8 mouse cellular contexts compared by ENCODE assay signal in genomic region chr4:53451887-53452286, GRCm38 (mm10). TPM values are rescaled to one million over a fixed set of nuclear protein-coding genes. Genes with fewer than 3 reads are reported as not detected.
A peak's percentile ranks its signal among the peaks of the same experiment; 100 is the strongest.
DNase-seq lines count a peak whose midpoint lies in the region; TF ChIP-seq lines count a peak whose summit lies in the region.

No protein-coding gene starts in this region.

- intact Hi-C loops in heart, postnatal 10 days (cut with DNase I), result loop anchor here (5.0 kb wide), 1 partner anchor 70 kb away; no protein-coding TSS in a partner anchor
- intact Hi-C loops in left cerebral cortex, postnatal 25 days (cut with DNase I), result no loop called here

- H3K4me3 ChIP-seq in thymus, adult 2 months (ENCODE audit: control insufficient read depth, insufficient read depth, low read length), result no peak overlapping the region
- no peak overlapping the region for H3K4me3 ChIP-seq in myocyte

- no peak for TF ChIP-seq CTCF in thymus, adult 2 months (IDR thresholded peaks at IDR 0.05; ENCODE audit: borderline replicate concordance, control insufficient read depth, extremely low read depth, insufficient read depth, low read length, poor library complexity)

- 53% methylated on average over 4 of the region's 4 CpGs for WGBS in thymus, adult 2 months

- no peak overlapping the region for H3ac ChIP-seq in myocyte (ENCODE audit: control insufficient read depth, insufficient read length)

- peak; percentile 42 for DNase-seq in adrenal gland, adult 8-10 months
- DNase-seq in adrenal gland, postnatal 25 days, result no peak
- peak; percentile 19 for DNase-seq in thymus, adult 2 months
- DNase-seq in thymus, adult 18-20 months, result no peak
- DNase-seq in heart, postnatal 10 days, result peak; percentile 48 to 50
- DNase-seq in left cerebral cortex, postnatal 25 days (ENCODE audit: low spot score in 2 of 2), result no peak
- no peak for DNase-seq in spleen, postnatal 4 days (ENCODE audit: low spot score in 2 of 2)

- H3K27ac ChIP-seq in thymus, adult 2 months (ENCODE audit: control insufficient read depth, insufficient read depth, low read length), result no peak overlapping the region

- peaks cover 83% of the 10 kb centered on the region for H3K79me2 ChIP-seq in myocyte (ENCODE audit: control insufficient read depth, insufficient read depth)

- no peak for TF ChIP-seq POLR2A in thymus, adult 2 months (IDR thresholded peaks at IDR 0.05; ENCODE audit: control insufficient read depth, extremely low read depth, insufficient read depth, low read length, poor library complexity)
- no peak for TF ChIP-seq POLR2A in myocyte (IDR thresholded peaks at IDR 0.05; ENCODE audit: insufficient read length, low read depth)

- H3K4me1 ChIP-seq in thymus, adult 2 months (replicated peaks; ENCODE audit: control insufficient read depth, insufficient read depth, low read length), result no peaks in the 10 kb centered on the region

- H3K36me3 ChIP-seq in thymus, adult 2 months (ENCODE audit: control insufficient read depth, insufficient read depth, low read length), result no peaks in the 10 kb centered on the region
- no peaks in the 10 kb centered on the region for H3K36me3 ChIP-seq in myocyte (ENCODE audit: control insufficient read depth, insufficient read depth)

- no peaks in the 10 kb centered on the region for H3K27me3 ChIP-seq in thymus, adult 2 months (ENCODE audit: control insufficient read depth, insufficient read depth, low read length)
- H3K27me3 ChIP-seq in myocyte (ENCODE audit: control insufficient read depth, insufficient read depth, insufficient read length), result no peaks in the 10 kb centered on the region

- peak overlapping the region; percentile 49 for H3K4me2 ChIP-seq in myocyte (ENCODE audit: low read depth)

TF ChIP-seq in myocyte, 11 proteins besides CTCF, POLR2A, EP300 and RAD21:
- TF ChIP-seq MYOD1 (IDR thresholded peaks at IDR 0.05; ENCODE audit: control insufficient read depth in 1 of 3, insufficient read length in 2 of 3, low read depth in 2 of 3), result no peak
- TF ChIP-seq USF1 (IDR thresholded peaks at IDR 0.05; ENCODE audit: low read depth), result no peak
- no peak for TF ChIP-seq POLR2AphosphoS2 (IDR thresholded peaks at IDR 0.05; ENCODE audit: insufficient read length, low read depth)
- TF ChIP-seq CEBPB (IDR thresholded peaks at IDR 0.05; ENCODE audit: insufficient read depth, poor library complexity, severe bottlenecking), result no peak
- TF ChIP-seq MAX (IDR thresholded peaks at IDR 0.05; ENCODE audit: low read depth), result no peak
- no peak for TF ChIP-seq MYOG (IDR thresholded peaks at IDR 0.05; ENCODE audit: control insufficient read depth in 1 of 3, insufficient read depth in 1 of 3, insufficient read length in 2 of 3, low read depth in 2 of 3)
- TF ChIP-seq E2F4 (IDR thresholded peaks at IDR 0.05; ENCODE audit: insufficient read depth), result no peak
- no peak for TF ChIP-seq TCF3 (IDR thresholded peaks at IDR 0.05; ENCODE audit: insufficient read length, low read depth)
- TF ChIP-seq SRF (IDR thresholded peaks at IDR 0.05; ENCODE audit: control insufficient read depth, insufficient read length, low read depth), result no peak
- no peak for TF ChIP-seq REST (IDR thresholded peaks at IDR 0.05; ENCODE audit: insufficient read depth, insufficient read length)
- TF ChIP-seq TCF12 (IDR thresholded peaks at IDR 0.05; ENCODE audit: insufficient read depth, poor library complexity, severe bottlenecking), result no peak

RNA-seq across cellular contexts. Expression of gene Slc44a1, which starts 11.7 kb away (rescaled TPM):
- total RNA-seq in adrenal gland, adult 8-10 months (2022), result 100 to 1,000 TPM in 2 of 4 experiments, 10 to 100 TPM in 2; 70.7 to 156 (median 121) TPM
- total RNA-seq in adrenal gland, postnatal 25 days (2021), result 94.9 and 113 TPM in 2 replicates
- polyA plus RNA-seq in thymus, adult 2 months (2012; rRNA removed), result 17.8 and 18.1 TPM in 2 replicates
- total RNA-seq in heart, postnatal 10 days (2021), result 10 to 100 TPM; 51.4 to 53.0 TPM
- 43.7 TPM for polyA plus RNA-seq in myocyte (2012; fragmentation: generic; extraction: Trizol)
- total RNA-seq in left cerebral cortex, postnatal 25 days (2021), result 10 to 100 TPM; 67.2 to 72.4 TPM

Comparison
In these comparisons a context has a peak if more than half of its experiments do, and no peak if none do; other contexts are left out.
1. DNase-seq: peak in adrenal gland, adult 8-10 months (single experiment), thymus, adult 2 months (single experiment) and heart, postnatal 10 days (2 of 2); none in adrenal gland, postnatal 25 days (single experiment), thymus, adult 18-20 months (0 of 2), left cerebral cortex, postnatal 25 days (0 of 2) and spleen, postnatal 4 days (0 of 2).